Mouse (Mus musculus) ES-CJ7 (cell line): Measurements from ENCODE around the gene Fxr2.
"Not testable (repeated sequence)": the region's sequence is repeated elsewhere in the genome, so short reads cannot be mapped to it uniquely, and the experiment has no call there.

ENCODE experiments used
- DNase-seq: peaks from one replicate; pipeline ENCODE4 v3.0.0; 2011; ENCODE audit warnings: low read depth, low spot score

The Fxr2 gene

GRCm38 (mm10) chr11:69682840-69683533 lies 50.2 kb downstream of the Fxr2 start:
- peak; percentile 95 for DNase-seq

- DNase-seq = no peak
Measured at GRCm38 (mm10) chr11:69683576-69683975, 50.8 kb downstream of the Fxr2 start.

- no peak for DNase-seq
Measured at GRCm38 (mm10) chr11:69684128-69684745, 51.4 kb downstream of the Fxr2 start.

- DNase-seq = no peak
Measured at GRCm38 (mm10) chr11:69684936-69685335, 52.1 kb downstream of the Fxr2 start.

GRCm38 (mm10) chr11:69685526-69686148 lies 52.8 kb downstream of the Fxr2 start, which contains the start of gene Tnfsf13:
Tnfsf13 (minus strand) TSS chr11:69685784.
- no peak for DNase-seq

GRCm38 (mm10) chr11:69686377-69686776 lies 53.6 kb downstream of the Fxr2 start:
- DNase-seq = peak; percentile 72

GRCm38 (mm10) chr11:69687061-69687460 lies 54.3 kb downstream of the Fxr2 start:
- no peak for DNase-seq

GRCm38 (mm10) chr11:69689891-69690290 lies 57.1 kb downstream of the Fxr2 start:
- peak; percentile 81 for DNase-seq

GRCm38 (mm10) chr11:69692196-69692811 lies 59.5 kb downstream of the Fxr2 start:
- no peak for DNase-seq

- DNase-seq = no peak
Measured at GRCm38 (mm10) chr11:69692863-69693262, 60.1 kb downstream of the Fxr2 start.

- no peak for DNase-seq
Measured at GRCm38 (mm10) chr11:69693421-69693965, 60.7 kb downstream of the Fxr2 start.

GRCm38 (mm10) chr11:69695046-69695360 lies 62.2 kb downstream of the Fxr2 start:
- DNase-seq = no peak

- no peak for DNase-seq
Measured at GRCm38 (mm10) chr11:69695361-69696181, 62.8 kb downstream of the Fxr2 start, which contains the start of the genes Tnfsf12 and Tnfsfm13. Tnfsf12 (minus strand) TSS chr11:69695849. Tnfsfm13 (minus strand) TSS chr11:69696098.

GRCm38 (mm10) chr11:69697396-69697795 lies 64.6 kb downstream of the Fxr2 start:
- DNase-seq = no peak

GRCm38 (mm10) chr11:69698574-69698973 lies 65.8 kb downstream of the Fxr2 start:
- peak; percentile 90 for DNase-seq

GRCm38 (mm10) chr11:69699595-69699994 lies 66.8 kb downstream of the Fxr2 start:
- no peak for DNase-seq

GRCm38 (mm10) chr11:69702886-69703285 lies 70.1 kb downstream of the Fxr2 start:
- DNase-seq = not testable (repeated sequence)
